Mouse (Mus musculus): Measurements from ENCODE around the gene Prss48. TPM values are rescaled to one million over a fixed set of nuclear protein-coding genes. Genes with fewer than 3 reads are reported as not detected.

Gene Prss48
- 0.44 and 0.58 TPM in 2 replicates for polyA plus RNA-seq (2014; fragmentation: Nextera tagmentation; extraction: Ambion mirVana)

- no peaks in the 10 kb centered on the region for H3K36me3 ChIP-seq (ENCODE audit: control insufficient read depth, insufficient read depth, low read length)
- no peaks in the 10 kb centered on the region for H3K27me3 ChIP-seq (replicated peaks; ENCODE audit: control insufficient read depth, insufficient read depth, low read length)
- no peak for DNase-seq (ENCODE audit: low spot score)
- no peak within 1 kb of the TSS for H3K9ac ChIP-seq (ENCODE audit: low read length)
- no peaks in the 10 kb centered on the region for H3K9me3 ChIP-seq (ENCODE audit: control insufficient read depth, low read length)
- no peak for ATAC-seq (replicated peaks; ENCODE audit: low FRiP score, low TSS enrichment, low read depth)
- H3K4me2 ChIP-seq (ENCODE audit: low read length), result no peak within 1 kb of the TSS
- H3K4me1 ChIP-seq (replicated peaks; ENCODE audit: control insufficient read depth, insufficient read depth, low read length), result no peaks in the 10 kb centered on the region
- 80% methylated on average over 17 of the region's 17 CpGs for WGBS
- H3K4me3 ChIP-seq (ENCODE audit: low read depth, low read length), result no peak within 1 kb of the TSS
- H3K27ac ChIP-seq (ENCODE audit: low read depth), result no peak within 1 kb of the TSS
Measured at GRCm38 (mm10) chr3:86002423-86002822, at the start of gene Prss48. Gene Prss48, minus strand, starts transcription at chr3:86002491.

GRCm38 (mm10) chr3:86049041-86049440, 46.8 kb upstream of the Prss48 start:
- Histone ChIP-seq H3K36me3 (ENCODE audit: control insufficient read depth, insufficient read depth, low read length) (peaks cover 25% of the 10 kb centered on the region), H3K27ac (ENCODE audit: low read depth) (no peak overlapping the region), H3K27me3 (replicated peaks; ENCODE audit: control insufficient read depth, insufficient read depth, low read length) (no peaks in the 10 kb centered on the region), H3K9ac (ENCODE audit: low read length) (no peak overlapping the region), H3K4me2 (ENCODE audit: low read length) (no peak overlapping the region), H3K9me3 (ENCODE audit: control insufficient read depth, low read length) (0 out of 2 replicates have a peak, but pooled peaks cover 2% of the 10 kb centered on the region), H3K4me3 (ENCODE audit: low read depth, low read length) (no peak overlapping the region), H3K4me1 (replicated peaks; ENCODE audit: control insufficient read depth, insufficient read depth, low read length) (no peaks in the 10 kb centered on the region)
- DNase-seq (ENCODE audit: low spot score), result no peak
- 89% methylated on average over 2 of the region's 2 CpGs for WGBS
- no peak for ATAC-seq (replicated peaks; ENCODE audit: low FRiP score, low TSS enrichment, low read depth)

DNA sequence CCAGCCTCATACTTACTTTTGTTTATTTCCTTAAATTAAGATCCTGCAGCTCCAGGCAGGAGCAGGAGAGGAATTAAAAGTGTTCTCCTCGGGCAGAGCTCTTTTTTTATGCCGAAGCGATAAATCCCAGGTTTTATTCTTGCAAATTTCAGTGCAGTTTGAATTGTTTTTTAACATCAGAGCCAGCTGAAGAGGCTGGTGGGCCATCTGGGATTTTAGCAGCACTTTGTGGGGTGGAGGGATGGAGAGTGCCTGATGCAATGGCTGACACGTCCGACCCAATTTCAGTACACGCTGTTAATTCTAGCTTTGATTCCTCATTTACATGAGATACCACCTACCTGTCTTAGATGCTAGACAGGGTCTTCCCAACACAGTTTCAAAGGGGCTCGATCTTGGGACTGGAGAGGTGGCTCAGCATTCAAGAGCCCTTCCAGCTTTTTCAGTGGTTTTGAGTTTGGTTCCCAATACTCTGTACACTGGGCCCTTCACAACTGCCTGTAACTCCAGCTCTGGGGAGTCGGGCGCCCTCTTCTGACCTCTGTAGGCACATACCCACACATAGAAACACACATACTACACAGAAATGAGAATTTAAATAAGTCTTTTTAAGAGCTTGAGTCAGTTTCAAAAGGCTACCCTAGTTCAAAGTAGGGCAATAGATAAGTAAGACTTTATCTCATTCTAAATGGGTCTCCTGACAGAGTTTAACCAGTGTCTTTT, 45.6 kb upstream of the Prss48 start:
- Histone ChIP-seq H3K4me1 (replicated peaks; ENCODE audit: control insufficient read depth, insufficient read depth, low read length) (no peaks in the 10 kb centered on the region), H3K4me3 (ENCODE audit: low read depth, low read length) (no peak overlapping the region), H3K36me3 (ENCODE audit: control insufficient read depth, insufficient read depth, low read length) (peaks cover 25% of the 10 kb centered on the region), H3K27ac (ENCODE audit: low read depth) (no peak overlapping the region), H3K4me2 (ENCODE audit: low read length) (no peak overlapping the region), H3K9ac (ENCODE audit: low read length) (no peak overlapping the region), H3K27me3 (replicated peaks; ENCODE audit: control insufficient read depth, insufficient read depth, low read length) (no peaks in the 10 kb centered on the region), H3K9me3 (ENCODE audit: control insufficient read depth, low read length) (0 out of 2 replicates have a peak, but pooled peaks cover 2% of the 10 kb centered on the region)
- 97% methylated on average over 9 of the region's 9 CpGs for WGBS
- no peak for ATAC-seq (replicated peaks; ENCODE audit: low FRiP score, low TSS enrichment, low read depth)
- no peak for DNase-seq (ENCODE audit: low spot score)

- no peaks in the 10 kb centered on the region for H3K27me3 ChIP-seq (replicated peaks; ENCODE audit: control insufficient read depth, insufficient read depth, low read length)
- no peaks in the 10 kb centered on the region; the same call in 1 of the 2 replicates for H3K36me3 ChIP-seq (ENCODE audit: control insufficient read depth, insufficient read depth, low read length)
- H3K4me2 ChIP-seq (ENCODE audit: low read length), result peak overlapping the region; percentile 42
- no peaks in the 10 kb centered on the region for H3K9me3 ChIP-seq (ENCODE audit: control insufficient read depth, low read length)
- peak overlapping the region; percentile 16; the same call in 1 of the 2 replicates for H3K9ac ChIP-seq (ENCODE audit: low read length)
- H3K4me1 ChIP-seq (replicated peaks; ENCODE audit: control insufficient read depth, insufficient read depth, low read length), result peaks cover 23% of the 10 kb centered on the region
- DNase-seq (ENCODE audit: low spot score), result no peak
- 32% methylated on average over 14 of the region's 14 CpGs for WGBS
- H3K27ac ChIP-seq (ENCODE audit: low read depth), result peak overlapping the region; percentile 85
- peak overlapping the region; percentile 27 for H3K4me3 ChIP-seq (ENCODE audit: low read depth, low read length)
- peak; percentile 77 for ATAC-seq (replicated peaks; ENCODE audit: low FRiP score, low TSS enrichment, low read depth)
Measured at GRCm38 (mm10) chr3:86040286-86041201, 38.3 kb upstream of the Prss48 start.

DNA sequence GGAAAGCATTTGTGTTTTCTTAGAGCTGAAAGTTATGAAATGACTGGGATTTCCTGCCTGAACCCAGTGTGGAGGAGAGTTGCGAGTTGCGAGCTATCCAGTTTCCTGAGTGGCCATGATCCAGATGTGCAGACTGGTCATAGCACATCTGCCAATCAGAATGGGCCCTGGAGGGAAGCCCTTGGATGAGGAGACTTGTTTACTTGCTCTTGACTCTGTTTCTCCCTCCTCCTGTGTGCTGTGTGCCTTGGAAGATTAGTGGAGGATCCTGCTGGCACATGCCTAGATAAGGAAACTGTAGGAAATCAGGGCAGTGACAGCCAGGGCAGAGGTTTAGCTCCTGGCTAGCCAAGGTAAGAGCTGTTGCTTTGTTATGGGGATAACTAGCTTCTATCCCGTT, 36.4 kb upstream of the Prss48 start:
- no peak for ATAC-seq (replicated peaks; ENCODE audit: low FRiP score, low TSS enrichment, low read depth)
- H3K27me3 ChIP-seq (replicated peaks; ENCODE audit: control insufficient read depth, insufficient read depth, low read length), result no peaks in the 10 kb centered on the region
- WGBS, result 28% methylated on average over 3 of the region's 3 CpGs

DNA sequence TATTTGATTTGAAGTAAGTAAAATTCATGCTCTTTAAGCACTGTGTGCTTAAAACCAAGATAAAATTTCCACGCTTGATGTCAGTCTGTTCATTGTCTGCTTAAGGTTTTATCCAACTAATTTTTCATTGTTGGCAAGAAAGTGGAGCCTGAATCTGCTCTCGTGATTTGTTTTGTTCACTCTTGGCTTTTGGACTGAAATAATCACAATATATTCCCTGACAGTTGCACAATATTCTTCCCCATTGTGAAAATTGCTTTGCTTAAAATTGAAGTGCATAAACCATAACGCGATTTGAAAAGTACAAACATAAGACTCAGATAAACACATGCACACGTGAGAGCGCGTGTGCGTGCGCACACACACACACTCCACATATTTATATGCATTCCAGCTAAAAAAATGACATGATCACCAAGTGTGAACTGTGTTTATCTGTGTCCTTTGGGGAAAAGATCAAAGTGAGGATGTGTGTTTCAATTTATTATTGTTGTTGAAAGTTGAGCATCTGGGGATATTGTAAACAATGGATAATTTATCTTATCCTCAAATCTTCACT, 35.7 kb upstream of the Prss48 start:
- WGBS, result 73% methylated on average over 9 of the region's 9 CpGs
- Histone ChIP-seq H3K27me3 (replicated peaks; ENCODE audit: control insufficient read depth, insufficient read depth, low read length) (no peaks in the 10 kb centered on the region), H3K4me3 (ENCODE audit: low read depth, low read length) (no peak overlapping the region), H3K9me3 (ENCODE audit: control insufficient read depth, low read length) (no peaks in the 10 kb centered on the region), H3K36me3 (ENCODE audit: control insufficient read depth, insufficient read depth, low read length) (no peaks in the 10 kb centered on the region; the same call in 1 of the 2 replicates), H3K4me1 (replicated peaks; ENCODE audit: control insufficient read depth, insufficient read depth, low read length) (peaks cover 23% of the 10 kb centered on the region), H3K27ac (ENCODE audit: low read depth) (no peak overlapping the region), H3K4me2 (ENCODE audit: low read length) (no peak overlapping the region), H3K9ac (ENCODE audit: low read length) (no peak overlapping the region)
- DNase-seq (ENCODE audit: low spot score) (no peak), ATAC-seq (replicated peaks; ENCODE audit: low FRiP score, low TSS enrichment, low read depth) (no peak)

More for the DNA sequence above, 36.4 kb upstream of the Prss48 start:
- Histone ChIP-seq H3K4me2 (ENCODE audit: low read length) (0 out of 2 replicates have a peak overlapping the region, but pooled peaks have one; percentile 4), H3K9me3 (ENCODE audit: control insufficient read depth, low read length) (no peaks in the 10 kb centered on the region), H3K4me1 (replicated peaks; ENCODE audit: control insufficient read depth, insufficient read depth, low read length) (peaks cover 23% of the 10 kb centered on the region), H3K9ac (ENCODE audit: low read length) (no peak overlapping the region), H3K4me3 (ENCODE audit: low read depth, low read length) (no peak overlapping the region), H3K27ac (ENCODE audit: low read depth) (peak overlapping the region; percentile 51), H3K36me3 (ENCODE audit: control insufficient read depth, insufficient read depth, low read length) (no peaks in the 10 kb centered on the region; the same call in 1 of the 2 replicates)
- DNase-seq (ENCODE audit: low spot score), result no peak

DNA sequence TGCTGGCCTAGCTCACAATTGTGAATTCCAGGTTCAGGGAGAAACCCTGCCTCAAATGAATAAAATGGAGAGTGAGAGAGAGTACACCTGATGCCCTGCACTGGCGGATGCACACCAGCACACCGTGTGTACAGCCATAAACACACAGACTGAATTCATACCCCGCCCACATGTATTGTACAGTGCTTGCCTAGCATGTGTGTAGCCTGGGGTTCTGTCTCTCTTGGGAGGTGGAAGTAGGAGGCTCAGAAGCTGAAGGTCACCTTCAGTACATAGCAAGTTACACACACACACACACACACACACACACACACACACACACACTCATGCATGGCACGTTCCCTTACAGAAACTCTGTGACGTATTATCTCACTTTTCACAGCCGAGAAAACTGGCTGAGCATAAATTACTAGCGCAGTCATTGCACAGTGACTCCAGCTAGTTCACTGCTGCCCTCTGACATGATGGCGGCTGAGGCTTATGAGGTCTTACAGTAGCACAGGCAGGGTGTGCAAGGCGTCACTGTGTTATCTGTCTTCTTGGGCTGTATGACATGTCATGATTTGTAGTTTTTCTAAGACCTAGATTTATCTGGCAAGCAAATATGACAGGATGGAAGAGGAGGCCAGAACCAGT, 31.3 kb upstream of the Prss48 start:
- WGBS, result 73% methylated on average over 9 of the region's 9 CpGs
- no peak overlapping the region for H3K27ac ChIP-seq (ENCODE audit: low read depth)
- no peak overlapping the region for H3K4me3 ChIP-seq (ENCODE audit: low read depth, low read length)
- no peak for ATAC-seq (replicated peaks; ENCODE audit: low FRiP score, low TSS enrichment, low read depth)
- no peaks in the 10 kb centered on the region for H3K27me3 ChIP-seq (replicated peaks; ENCODE audit: control insufficient read depth, insufficient read depth, low read length)
- H3K4me1 ChIP-seq (replicated peaks; ENCODE audit: control insufficient read depth, insufficient read depth, low read length), result peaks cover 10% of the 10 kb centered on the region
- no peaks in the 10 kb centered on the region for H3K36me3 ChIP-seq (ENCODE audit: control insufficient read depth, insufficient read depth, low read length)
- H3K9ac ChIP-seq (ENCODE audit: low read length), result no peak overlapping the region
- H3K9me3 ChIP-seq (ENCODE audit: control insufficient read depth, low read length), result no peaks in the 10 kb centered on the region
- H3K4me2 ChIP-seq (ENCODE audit: low read length), result no peak overlapping the region
- no peak for DNase-seq (ENCODE audit: low spot score)

DNA sequence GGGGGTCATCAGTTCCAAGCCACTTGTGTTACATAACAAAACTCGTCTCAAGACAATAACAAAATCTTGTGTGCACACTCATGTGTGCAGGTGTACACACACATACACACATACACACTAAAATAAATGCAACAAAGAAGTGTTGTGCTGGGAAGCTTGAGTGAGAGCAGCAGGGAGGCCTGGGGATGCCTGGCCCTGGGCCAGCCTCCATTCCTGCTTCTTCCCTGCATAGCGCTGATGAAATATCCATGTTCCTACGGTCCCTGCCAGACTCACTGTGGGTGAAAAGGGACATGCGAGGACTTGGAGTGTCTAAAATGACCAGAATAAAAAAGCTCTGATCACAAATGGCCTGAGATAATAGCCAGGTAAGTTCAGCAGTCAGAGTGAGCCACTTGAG, 28.3 kb upstream of the Prss48 start:
- Histone ChIP-seq H3K4me1 (replicated peaks; ENCODE audit: control insufficient read depth, insufficient read depth, low read length) (no peaks in the 10 kb centered on the region), H3K4me3 (ENCODE audit: low read depth, low read length) (no peak overlapping the region), H3K4me2 (ENCODE audit: low read length) (no peak overlapping the region), H3K9ac (ENCODE audit: low read length) (no peak overlapping the region), H3K36me3 (ENCODE audit: control insufficient read depth, insufficient read depth, low read length) (no peaks in the 10 kb centered on the region), H3K27me3 (replicated peaks; ENCODE audit: control insufficient read depth, insufficient read depth, low read length) (no peaks in the 10 kb centered on the region), H3K9me3 (ENCODE audit: control insufficient read depth, low read length) (no peaks in the 10 kb centered on the region), H3K27ac (ENCODE audit: low read depth) (no peak overlapping the region)
- 64% methylated on average over 4 of the region's 4 CpGs for WGBS
- DNase-seq (ENCODE audit: low spot score), result no peak
- no peak for ATAC-seq (replicated peaks; ENCODE audit: low FRiP score, low TSS enrichment, low read depth)

All from intestine, embryonic 14.5 days (tissue).